Mouse (Mus musculus) thymus, adult 2 months (tissue): ENCODE measurements around the gene Arx. TPM values are rescaled to one million over a fixed set of nuclear protein-coding genes. Genes with fewer than 3 reads are reported as not detected.

Experiments used
- DNase-seq: peaks from one replicate; pipeline ENCODE4 v3.0.0; 2021
- H3K27ac ChIP-seq: fragments of 200-500 bp; 2 replicates; pipeline ENCODE4 v1.5.1; 2012; ENCODE audit warnings: low read length, control low read depth; ENCODE audit not compliant: control insufficient read depth, insufficient read depth
- H3K27me3 ChIP-seq: fragments of 200-500 bp; 2 replicates; pipeline ENCODE4 v1.6.1; 2012; ENCODE audit warnings: mild to moderate bottlenecking, low read length, moderate library complexity, mixed read lengths; ENCODE audit not compliant: control insufficient read depth, insufficient read depth
- H3K36me3 ChIP-seq: fragments of 200-500 bp; 2 replicates; pipeline ENCODE4 v1.6.1; 2012; ENCODE audit warnings: mild to moderate bottlenecking, low read length, moderate library complexity; ENCODE audit not compliant: control insufficient read depth, insufficient read depth
- H3K4me1 ChIP-seq: fragments of 200-500 bp; replicated peaks from 2 replicates; pipeline ENCODE4 v1.6.1; 2012; ENCODE audit warnings: low read length; ENCODE audit not compliant: control insufficient read depth, insufficient read depth
- H3K4me3 ChIP-seq: fragments of 200-500 bp; 2 replicates; pipeline ENCODE4 v1.5.1; 2012; ENCODE audit warnings: mild to moderate bottlenecking, low read length, control low read depth, moderate library complexity; ENCODE audit not compliant: control insufficient read depth, insufficient read depth
- CTCF ChIP-seq: fragments of 200-500 bp; IDR thresholded peaks from 2 replicates; pipeline ENCODE4 v1.5.1; 2012; ENCODE audit warnings: mild to moderate bottlenecking, control low read depth, low read length, moderate library complexity, borderline replicate concordance; ENCODE audit not compliant: control insufficient read depth, poor library complexity, insufficient read depth; ENCODE audit errors: extremely low read depth
- POLR2A ChIP-seq: fragments of 200-500 bp; IDR thresholded peaks from 2 replicates; pipeline ENCODE4 v1.6.1; 2012; ENCODE audit warnings: mild to moderate bottlenecking, low read length, control low read depth, moderate library complexity; ENCODE audit not compliant: control insufficient read depth, poor library complexity, insufficient read depth; ENCODE audit errors: extremely low read depth
- WGBS: fragments of 180-500 bp; shearing (Covaris S2); methylation state at CpG from one replicate; pipeline ENCODE4 v1.1.7; 2018; 5-methylcytosine and 5-hydroxymethylcytosine counted together
- polyA plus RNA-seq: library from polyadenylated mRNA; depleted of rRNA; stranded (reverse); fragments of >200 nt; gene quantifications from 2 replicates; pipeline ENCODE4 v1.2.3, GENCODE M21; 2012

Arx gene
- polyA plus RNA-seq, 1 experiment: not detected

DNA sequence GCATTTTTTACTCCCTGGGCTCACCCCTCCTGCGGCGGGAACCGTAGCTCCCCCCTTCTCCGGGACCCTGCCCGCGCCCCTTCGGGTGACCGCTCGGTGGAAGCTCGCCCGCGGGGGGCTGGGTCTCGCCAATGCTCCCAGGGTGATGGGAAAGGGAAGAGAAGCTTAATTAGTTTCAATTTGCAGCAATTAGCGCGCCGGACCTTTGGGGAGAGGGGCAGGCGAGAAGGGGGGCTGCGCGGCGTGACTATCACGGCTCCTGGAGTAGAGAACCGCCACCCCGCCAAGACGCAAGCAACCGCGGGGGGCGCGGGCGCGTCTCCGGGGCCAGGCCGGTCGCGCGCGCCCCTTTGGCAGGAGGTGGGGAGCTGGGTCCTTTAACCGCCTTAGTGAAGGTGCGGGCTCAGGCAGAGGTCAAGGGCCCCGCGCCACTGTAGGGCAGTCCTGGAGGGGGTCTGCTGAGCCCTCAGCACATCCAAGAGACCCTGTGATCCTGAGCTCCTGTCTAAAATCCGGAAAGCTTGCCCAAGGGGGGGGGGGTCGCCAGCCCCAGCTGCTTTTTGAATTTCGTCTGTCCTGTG is 12.9 kb downstream of the Arx start:
- H3K27me3 ChIP-seq: peaks cover 9% of the 10 kb centered on the region; the same call in 1 of the 2 replicates
- WGBS: 5% methylated on average over 41 of the region's 43 CpGs
- no peak overlapping the region for H3K27ac ChIP-seq
- H3K4me3 ChIP-seq: peak overlapping the region; percentile 8; the same call in 1 of the 2 replicates
- DNase-seq: no peak
- no peaks in the 10 kb centered on the region for H3K36me3 ChIP-seq
- TF ChIP-seq CTCF (no peak), POLR2A (no peak)
- peaks cover 3% of the 10 kb centered on the region; the same call in 1 of the 2 replicates for H3K4me1 ChIP-seq

DNA sequence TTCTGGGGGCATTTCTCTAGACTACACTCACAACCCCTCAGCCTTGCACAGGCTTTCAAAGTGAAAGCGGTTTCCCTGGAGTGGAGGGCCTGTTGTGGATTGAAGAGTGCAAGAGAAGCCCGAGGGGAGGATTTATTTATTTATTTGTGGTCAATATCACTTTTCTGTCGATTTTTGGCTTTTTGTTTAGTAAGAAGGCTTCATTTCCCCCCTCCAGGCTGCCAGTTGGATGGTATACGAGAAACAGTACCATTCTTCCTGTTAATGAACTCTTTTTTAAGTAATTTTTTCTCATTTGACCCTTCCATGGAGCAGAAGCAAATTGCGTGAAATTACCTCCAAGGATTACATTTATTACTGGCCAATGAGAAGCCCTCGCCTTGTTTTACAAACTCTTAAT is 13.5 kb downstream of the Arx start:
- 53% methylated on average over 6 of the region's 6 CpGs for WGBS

DNA sequence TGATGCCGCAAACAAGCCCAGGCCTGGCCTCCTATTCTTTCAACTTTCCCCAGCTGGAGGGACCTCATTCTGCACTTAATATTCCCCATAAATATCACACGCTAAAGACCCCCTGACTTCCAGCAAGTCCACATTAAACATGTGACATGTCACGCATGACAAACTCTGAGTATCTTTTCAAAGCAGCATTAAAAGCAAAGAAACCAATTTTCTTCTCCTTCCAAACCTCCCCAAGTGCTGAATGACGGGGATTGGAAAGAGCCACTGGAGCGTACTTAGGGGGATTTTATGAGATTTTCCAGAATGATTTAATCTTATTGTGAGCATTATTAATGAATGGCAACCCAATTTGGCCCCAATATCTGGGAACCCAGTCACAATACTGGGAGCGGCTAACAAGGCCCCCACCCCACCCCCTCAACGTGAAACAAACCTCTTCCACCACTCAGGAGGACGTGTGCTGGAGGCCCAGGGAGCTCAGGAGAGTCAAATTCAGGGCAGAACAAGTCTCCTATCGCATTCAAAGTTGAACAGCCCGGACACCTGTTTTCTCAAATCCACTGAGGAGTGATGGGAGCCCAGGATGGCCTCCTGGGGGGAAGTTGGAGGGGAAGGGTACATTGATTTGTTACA is 14.1 kb downstream of the Arx start:
- Histone ChIP-seq H3K27me3 (peaks cover 9% of the 10 kb centered on the region; the same call in 1 of the 2 replicates), H3K4me1 (peaks cover 3% of the 10 kb centered on the region; the same call in 1 of the 2 replicates), H3K36me3 (no peaks in the 10 kb centered on the region), H3K4me3 (no peak overlapping the region), H3K27ac (no peak overlapping the region)
- no peak for DNase-seq
- TF ChIP-seq POLR2A (no peak), CTCF (no peak)
- WGBS: 62% methylated on average over 10 of the region's 10 CpGs

More for the DNA sequence above, 13.5 kb downstream of the Arx start:
- Histone ChIP-seq H3K27me3 (peaks cover 9% of the 10 kb centered on the region; the same call in 1 of the 2 replicates), H3K27ac (no peak overlapping the region), H3K36me3 (no peaks in the 10 kb centered on the region), H3K4me1 (peaks cover 3% of the 10 kb centered on the region; the same call in 1 of the 2 replicates), H3K4me3 (no peak overlapping the region)
- no peak for TF ChIP-seq POLR2A
- no peak for TF ChIP-seq CTCF
- no peak for DNase-seq

DNA sequence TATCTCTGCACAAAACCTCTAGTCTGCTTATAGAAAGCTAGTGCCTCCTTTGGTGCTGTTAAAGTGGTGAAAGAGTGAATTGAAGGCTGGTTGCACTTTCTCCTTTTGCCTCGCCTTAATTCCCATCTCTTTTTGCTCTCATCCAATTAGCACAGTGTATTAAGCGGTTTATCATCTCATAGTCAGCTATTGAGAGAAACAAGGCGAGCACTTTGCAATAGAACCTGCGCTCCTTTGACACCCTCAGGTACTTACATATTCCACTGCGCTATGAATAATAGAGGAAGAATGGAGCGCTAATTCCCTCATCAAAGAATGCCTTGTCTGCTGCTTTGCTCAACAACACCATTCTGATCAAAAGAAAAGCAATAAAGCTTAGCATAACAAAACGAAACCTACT is 15.6 kb downstream of the Arx start:
- no peak for DNase-seq
- Histone ChIP-seq H3K4me1 (peaks cover 3% of the 10 kb centered on the region; the same call in 1 of the 2 replicates), H3K27ac (no peak overlapping the region), H3K4me3 (no peak overlapping the region), H3K27me3 (peaks cover 6% of the 10 kb centered on the region; the same call in 1 of the 2 replicates), H3K36me3 (no peaks in the 10 kb centered on the region)
- 39% methylated on average over 7 of the region's 7 CpGs for WGBS
- TF ChIP-seq CTCF: no peak
- TF ChIP-seq POLR2A: no peak

DNA sequence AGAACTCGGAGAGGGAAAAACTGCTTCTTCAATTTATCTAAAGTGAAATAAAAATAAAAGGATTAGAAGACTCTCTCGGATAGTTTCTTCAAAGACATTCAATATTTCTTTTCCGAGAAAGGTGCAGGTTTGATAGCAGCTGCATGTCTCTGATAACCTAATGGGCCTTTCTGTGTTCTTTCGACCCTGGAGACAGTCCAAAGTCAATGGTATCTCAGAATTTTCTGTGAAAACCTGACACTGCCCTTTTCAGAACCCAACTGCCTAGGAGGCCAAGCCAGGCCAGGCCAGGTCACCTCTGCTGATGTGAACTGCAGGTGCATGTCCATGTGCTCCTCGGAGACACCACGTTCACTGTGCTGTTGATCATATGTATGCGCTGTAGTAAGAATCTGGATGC is 19.5 kb downstream of the Arx start:
- H3K4me1 ChIP-seq: no peaks in the 10 kb centered on the region
- no peak for DNase-seq
- H3K27ac ChIP-seq: no peak overlapping the region
- no peaks in the 10 kb centered on the region for H3K36me3 ChIP-seq
- no peak overlapping the region for H3K4me3 ChIP-seq
- no peaks in the 10 kb centered on the region for H3K27me3 ChIP-seq
- no peak for TF ChIP-seq CTCF
- no peak for TF ChIP-seq POLR2A
- WGBS: 98% methylated on average over 7 of the region's 7 CpGs

DNA sequence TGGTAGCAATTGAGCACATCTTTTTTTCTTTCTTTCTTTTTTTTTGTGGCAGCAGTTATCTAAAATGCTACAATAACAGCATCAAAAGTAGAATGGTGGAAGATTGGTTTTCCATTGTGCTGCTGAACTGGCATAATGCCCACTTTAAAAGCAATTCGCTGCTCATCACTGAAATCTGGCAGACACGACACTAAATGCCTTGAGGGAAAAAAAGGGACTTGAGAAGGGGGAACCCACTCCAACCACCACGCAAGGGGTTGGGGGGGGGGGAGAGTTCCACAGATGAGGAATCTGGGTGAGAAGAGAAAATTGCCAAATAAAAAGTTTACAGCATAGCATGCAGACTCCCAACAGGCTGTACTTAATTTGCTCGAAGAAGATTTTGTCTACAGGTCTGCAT is 31.3 kb downstream of the Arx start:
- Histone ChIP-seq H3K4me3 (no peak overlapping the region), H3K36me3 (no peaks in the 10 kb centered on the region), H3K4me1 (no peaks in the 10 kb centered on the region), H3K27me3 (no peaks in the 10 kb centered on the region), H3K27ac (no peak overlapping the region)
- TF ChIP-seq POLR2A (no peak), CTCF (no peak)
- 89% methylated on average over 4 of the region's 4 CpGs for WGBS
- DNase-seq: no peak
